Mouse (Mus musculus) layer of hippocampus, adult 9-10 months (tissue): Measurements from ENCODE around the gene Mgat2.

Experiments used
- DNase-seq: peaks from one replicate; pipeline ENCODE4 v3.0.0; 2022; ENCODE audit warnings: low spot score

Mgat2 gene

DNA sequence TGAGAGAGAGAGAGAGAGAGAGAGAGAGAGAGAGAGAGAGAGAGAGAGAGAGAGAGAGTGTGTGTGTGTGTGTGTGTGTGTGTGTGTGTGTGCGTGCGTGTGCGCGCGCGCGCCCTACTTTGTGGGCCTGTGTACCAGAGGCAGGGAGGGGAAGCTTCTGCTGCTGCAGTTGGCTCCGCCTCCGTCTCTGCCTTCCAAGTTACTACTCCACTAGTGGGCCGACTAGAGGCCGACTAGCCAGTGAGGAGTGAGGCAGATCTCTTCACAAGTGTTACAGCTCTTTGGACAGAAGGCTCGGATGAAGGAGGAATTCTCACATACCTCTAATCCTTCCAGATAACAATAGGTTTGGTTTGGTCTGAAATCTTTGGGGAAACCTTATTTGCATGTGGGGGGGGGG lies 4.6 kb upstream of the Mgat2 start:
- no peak for DNase-seq

DNA sequence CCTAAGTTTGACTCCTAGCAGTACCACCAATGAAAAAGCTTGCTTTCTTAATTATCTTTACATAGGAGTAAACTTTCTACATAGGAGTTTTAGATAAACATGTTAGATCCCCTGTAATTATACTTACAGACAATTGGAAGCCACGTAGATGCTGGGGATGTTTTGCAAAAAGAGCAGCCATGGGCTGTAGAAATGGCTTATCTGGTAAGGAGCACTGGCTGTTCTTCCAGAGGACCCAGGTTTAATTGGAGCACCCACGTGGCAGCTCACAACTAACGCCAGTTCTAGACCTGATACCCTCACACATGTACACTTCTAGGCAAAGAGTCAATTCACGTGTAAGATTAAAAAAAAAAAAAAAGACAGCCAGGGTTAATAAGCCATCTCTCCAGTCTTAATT lies 2.2 kb upstream of the Mgat2 start:
- no peak for DNase-seq

DNA sequence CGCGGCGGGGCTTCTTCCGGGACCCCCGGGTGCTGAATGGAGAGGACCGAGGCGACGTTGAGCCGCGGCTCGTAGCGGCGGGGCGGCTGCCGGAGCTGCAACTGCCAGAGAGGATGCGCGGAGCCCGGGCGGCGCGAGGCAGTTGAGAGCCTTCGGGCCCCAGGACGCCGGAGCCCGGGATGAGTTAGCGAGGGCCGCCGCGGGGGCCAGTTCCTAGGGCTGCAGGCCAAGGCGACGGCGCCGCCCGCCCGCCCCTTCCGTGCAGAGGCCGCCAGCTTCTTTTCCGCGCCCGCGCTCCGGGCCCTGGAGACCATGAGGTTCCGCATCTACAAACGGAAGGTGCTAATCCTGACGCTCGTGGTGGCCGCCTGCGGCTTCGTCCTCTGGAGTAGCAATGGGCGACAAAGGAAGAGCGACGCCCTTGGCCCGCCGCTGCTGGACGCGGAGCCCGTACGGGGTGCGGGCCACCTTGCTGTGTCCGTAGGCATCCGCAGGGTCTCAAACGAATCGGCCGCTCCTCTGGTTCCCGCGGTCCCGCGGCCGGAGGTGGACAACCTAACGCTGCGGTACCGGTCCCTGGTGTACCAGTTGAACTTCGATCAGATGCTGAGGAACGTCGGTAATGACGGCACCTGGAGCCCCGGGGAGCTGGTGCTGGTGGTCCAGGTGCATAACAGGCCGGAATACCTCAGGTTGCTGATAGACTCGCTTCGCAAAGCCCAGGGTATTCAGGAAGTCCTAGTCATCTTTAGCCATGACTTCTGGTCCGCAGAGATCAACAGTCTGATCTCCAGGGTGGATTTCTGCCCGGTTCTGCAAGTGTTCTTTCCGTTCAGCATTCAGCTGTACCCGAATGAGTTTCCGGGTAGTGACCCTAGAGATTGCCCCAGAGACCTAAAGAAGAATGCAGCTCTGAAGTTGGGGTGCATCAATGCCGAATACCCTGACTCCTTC lies 662 bp downstream of the Mgat2 start:
- no peak for DNase-seq

DNA sequence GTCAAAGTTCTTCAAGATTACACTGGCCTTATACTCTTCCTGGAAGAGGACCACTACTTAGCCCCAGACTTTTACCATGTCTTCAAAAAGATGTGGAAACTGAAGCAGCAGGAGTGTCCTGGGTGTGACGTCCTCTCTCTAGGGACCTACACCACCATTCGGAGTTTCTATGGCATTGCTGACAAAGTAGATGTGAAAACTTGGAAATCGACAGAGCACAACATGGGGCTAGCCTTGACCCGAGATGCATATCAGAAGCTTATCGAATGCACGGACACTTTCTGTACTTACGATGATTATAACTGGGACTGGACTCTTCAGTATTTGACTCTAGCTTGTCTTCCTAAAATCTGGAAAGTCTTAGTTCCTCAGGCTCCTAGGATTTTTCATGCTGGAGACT lies 1.4 kb downstream of the Mgat2 start:
- no peak for DNase-seq

DNA sequence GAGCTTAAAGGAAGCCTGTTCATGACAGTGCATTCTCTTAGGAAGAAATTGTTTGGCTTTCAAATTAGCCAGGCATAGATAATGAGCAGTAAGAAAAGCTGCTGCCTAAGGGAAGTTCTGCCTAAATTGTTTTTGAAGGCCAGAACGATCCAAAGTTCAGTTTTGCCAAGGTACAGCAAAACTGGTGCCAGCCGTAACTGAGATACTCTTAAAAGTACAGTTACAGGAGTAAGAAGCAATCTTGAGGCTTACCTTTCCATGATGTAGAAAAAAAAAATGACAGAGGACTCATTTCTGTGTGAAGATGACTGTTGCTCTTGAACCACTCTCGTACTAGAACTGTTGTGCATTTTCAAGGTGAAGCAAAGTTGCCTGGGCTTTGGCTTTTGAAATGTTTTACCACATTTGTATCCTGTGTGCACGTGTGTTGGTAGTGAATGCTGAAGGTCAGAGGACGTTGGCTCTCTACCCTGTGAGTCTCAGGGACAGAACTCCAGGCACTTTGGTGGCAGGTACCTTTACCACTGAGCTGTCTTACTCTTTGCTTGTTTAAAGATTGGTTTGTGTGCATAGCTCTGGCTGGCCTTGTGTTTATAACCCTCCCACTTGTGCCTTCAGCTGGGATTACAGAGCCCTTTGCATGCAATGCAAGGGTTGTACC lies 3.0 kb downstream of the Mgat2 start:
- no peak for DNase-seq

DNA sequence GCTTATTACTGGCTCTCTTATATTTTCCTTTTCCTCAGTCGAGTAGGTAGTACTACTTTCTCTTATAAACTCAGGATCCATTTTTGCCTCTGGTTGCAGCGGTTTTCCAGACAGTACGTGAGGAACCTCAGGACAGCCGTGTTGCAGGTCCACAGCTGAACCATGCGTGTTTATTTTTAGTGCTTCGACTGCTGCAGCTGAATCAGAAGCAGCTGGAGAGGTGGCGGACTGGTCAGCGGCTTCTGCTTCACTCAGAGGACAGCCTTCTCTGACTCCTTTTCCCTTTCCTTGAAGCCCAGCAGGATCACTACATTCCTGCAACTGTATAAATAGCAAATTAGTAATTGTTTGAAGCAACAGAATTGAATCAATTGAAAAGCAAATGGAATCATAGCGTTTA lies 6.1 kb downstream of the Mgat2 start:
- DNase-seq = no peak

DNA sequence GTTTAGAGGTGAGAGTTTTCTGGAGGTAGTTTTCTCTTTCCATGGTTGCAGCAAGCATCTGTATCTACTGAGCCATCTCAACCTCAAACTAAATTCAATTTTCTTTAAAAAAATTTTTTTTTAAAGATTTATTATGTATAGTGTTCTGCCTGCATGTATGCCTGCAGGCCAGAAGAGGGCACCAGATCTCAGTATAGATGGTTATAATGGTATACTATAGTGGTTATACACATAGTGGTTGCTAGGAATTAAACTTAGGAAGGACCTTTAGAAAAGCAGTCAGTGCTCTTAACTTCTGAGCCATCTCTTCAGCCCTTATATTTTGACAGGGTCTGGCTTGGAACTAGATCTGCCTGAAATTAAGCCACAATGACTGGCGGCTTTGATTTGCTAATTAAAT lies 6.6 kb downstream of the Mgat2 start:
- DNase-seq = no peak

DNA sequence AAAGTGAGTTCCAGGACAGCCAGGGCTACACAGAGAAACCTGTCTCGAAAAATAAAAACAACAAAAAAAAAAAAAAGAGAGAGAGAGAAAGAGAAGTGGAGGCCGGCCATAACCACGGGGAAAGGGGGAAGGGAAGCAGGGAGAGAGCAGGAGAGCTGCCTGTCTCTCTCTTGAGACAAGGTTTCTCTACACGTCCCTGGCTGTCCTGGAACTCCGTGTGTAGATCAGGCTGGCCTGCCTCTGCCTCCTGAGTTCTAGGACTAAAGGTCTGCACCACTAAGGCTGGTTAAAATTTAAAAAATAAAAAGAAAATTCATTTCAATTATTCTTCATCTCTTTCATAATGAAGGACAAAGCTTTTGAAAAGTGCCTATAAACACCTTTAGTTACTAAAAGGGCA lies 7.4 kb downstream of the Mgat2 start:
- no peak for DNase-seq

DNA sequence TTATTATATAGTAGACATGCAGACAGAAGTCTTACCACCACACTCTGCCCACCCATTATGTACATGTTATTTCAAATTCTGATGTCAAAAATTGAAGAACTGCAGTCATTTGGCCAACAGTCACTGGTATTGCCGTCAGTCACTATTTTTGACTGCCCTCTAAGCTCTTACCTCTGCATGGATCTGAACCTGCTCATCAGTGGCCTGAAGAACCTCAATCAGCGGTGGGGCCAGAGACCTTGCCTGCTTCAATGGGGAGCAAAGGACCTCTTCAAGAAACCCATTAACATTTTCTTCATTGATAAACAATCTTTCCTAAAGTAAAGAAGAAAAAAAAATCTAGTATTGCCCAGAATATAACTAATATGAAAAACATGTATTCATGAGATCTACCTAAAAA lies 8.7 kb downstream of the Mgat2 start:
- DNase-seq = no peak

DNA sequence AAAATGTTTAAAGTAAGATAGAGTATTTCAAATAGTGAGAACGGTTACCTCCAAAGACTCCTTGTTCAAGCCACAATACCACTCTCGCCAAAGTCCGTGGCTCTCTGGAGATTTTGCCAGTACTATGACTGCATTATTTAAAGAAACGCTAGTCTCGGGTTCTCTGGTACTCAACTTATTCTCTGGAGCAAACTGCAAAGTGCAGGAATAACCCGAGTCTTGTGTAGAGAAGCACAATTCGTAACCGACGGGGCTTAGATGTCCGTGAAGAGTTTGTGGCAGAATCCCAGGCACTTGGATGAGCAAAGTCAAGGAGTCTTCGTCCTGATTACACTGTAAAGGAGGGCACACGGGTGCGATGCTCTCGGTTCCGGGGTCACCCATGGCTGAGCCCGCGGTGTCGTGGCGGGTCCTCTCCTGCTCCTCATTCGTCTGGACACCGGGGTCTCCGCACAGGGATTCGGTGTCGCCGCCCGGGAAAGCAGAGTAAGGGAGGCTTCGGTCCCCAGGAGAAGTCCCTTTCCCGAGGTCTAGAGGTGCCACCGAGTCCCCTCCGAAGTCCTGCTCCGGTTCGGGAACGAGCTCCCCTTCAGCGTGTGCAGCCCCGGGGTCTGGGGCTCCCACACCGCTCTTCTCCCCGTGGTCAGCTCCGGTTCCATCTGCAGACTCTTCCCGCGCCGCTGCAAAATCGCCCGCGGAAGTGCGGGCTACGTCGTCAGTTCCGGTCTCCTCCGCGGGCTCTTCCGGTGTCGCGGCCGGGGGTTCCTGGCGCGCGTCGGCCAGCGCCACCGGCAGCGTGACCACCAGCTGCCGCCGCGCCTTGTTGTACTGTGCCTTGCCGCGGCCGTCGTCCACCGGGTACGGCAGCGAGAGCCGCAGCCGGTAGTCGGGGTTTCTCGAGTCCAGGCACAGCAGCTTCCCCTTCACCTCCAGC lies 12.8 kb downstream of the Mgat2 start, which contains the start of gene Gm49383:
Gm49383 (minus strand) TSS at position 661 of the 934 bp plus-strand sequence.
- no peak for DNase-seq

DNA sequence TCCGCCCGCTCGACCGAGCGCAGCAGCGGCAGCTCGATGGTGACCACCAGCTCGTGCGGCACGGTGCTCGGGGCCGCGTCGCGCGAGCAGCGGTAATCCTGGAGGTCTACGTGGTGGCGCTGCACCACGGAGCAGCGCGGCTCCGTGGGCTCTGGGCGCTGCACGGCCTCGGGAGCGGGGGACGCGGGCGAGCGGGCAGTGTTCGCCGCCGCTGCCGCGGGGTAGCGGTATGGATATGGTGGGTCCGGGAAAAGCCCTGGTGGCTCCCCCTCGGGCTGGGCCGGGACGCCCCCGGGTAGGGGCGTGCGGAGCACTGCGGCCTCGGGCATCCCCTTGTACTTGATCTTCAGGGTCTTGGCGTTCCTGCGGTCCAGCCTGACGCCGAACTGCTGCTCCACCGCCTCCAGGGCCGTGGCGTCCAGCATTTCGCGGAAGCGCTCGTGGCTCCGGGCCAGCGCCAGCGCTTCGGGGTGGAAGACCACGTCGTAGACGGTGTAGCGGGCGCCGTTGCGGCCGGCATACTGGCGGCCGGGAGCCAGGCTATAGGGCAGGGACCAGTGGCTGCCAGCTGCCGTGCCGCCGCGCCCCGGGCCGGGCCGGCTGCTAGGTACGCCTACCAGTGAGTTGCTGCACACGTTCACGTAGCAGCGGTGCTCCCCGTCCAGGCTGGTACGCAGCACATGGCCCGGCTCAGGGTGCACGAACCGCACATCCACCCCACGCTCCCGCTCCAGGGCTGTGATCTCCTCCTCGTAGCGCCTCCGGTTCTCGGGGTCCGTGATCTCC lies 13.6 kb downstream of the Mgat2 start:
- no peak for DNase-seq

DNA sequence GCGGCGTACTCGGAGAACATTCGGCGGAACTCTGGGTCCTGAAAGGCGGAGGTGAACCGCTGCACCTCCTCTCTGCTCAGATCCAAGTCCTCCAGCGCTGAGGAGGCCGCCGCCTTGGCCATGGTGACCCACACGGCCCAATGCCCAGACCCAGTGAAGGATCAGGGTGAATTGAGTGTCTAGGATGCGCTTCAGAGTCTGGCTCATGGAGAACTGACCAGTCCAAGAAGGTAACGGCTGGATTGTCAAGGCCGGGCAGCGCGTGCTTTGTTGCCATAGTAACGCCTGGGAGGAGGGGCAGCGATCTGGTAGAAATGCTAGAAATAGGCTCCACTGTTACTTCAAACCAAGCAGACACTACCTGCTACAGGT lies 14.2 kb downstream of the Mgat2 start, which contains the start of gene Dnaaf2:
Dnaaf2 (minus strand) TSS at position 266 of the 372 bp plus-strand sequence.
- peak; percentile 41 for DNase-seq

DNA sequence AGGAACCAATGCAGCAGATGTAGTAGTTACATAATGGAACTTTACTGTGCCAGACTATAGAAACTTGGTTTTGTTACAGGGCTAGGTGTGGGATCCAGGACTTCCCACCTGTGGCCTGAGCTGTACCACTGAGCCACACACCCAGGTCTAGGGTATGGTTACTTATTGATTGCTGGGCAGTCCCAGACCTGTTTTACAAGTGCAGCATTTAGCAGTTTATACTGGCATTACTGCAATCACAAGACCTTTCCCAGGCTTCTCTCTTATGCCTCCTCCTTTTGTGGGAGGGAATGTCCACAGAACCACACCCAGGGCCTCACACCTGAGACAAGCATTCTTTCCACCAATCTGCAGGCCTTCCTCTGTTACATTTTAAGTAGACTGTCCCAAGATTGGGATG lies 15.0 kb downstream of the Mgat2 start:
- DNase-seq = no peak

DNA sequence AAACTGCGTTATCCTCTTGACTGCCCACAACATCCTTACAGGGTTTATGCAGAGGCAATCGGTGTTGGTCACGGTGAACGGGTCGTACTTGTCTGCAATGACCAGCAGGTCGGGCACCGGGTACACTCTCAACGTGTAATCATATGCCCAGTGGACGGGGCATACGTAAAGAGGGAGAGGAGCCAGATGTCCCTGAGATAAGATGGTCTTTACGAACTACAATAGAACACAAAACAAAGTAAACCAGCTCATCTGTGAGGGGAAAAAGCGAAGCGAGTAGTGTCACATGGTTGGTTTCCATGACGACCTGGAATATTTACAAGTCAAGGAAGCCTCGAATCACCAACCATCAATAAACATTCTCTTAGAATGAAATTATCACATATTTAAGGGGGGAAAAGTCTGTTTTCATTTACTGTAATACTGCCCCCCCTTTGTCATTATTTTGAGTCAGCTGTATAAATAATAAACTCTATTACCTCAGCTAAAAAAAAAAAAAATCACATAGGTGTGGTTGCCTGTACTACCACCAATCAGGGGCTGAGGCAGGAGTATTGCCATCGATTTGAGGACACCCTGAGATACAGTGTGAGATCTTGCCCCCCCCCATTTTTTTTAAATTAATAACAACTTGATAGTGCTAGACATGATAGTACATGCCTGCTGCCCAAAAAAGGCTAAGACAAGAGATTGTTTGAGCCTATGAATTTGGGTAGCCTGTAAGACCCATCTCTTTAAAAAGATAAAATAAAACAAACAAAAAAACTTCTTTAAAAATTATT lies 20.3 kb downstream of the Mgat2 start, which contains the start of gene Gm49384:
Gm49384 (minus strand) TSS at position 216 of the 782 bp plus-strand sequence.
- no peak for DNase-seq

DNA sequence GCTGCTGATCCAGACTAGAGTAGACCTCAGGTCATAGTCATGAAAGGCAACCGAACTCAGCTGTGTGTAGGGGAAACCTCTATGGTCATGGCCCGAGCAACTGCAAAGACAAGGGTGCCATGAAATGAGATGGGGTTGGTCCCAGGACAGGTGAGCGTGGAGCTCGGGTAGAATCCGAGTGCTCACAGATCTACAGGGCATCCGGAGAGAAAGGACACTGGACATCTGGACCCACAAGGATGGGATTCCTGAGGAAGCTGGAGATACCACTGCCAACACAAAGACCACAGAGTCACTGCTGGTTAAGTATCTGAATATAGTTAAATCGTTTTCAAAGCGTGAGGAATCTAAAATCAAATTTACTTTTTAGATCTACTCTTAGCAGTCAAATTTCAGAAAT lies 23.4 kb downstream of the Mgat2 start:
- no peak for DNase-seq

DNA sequence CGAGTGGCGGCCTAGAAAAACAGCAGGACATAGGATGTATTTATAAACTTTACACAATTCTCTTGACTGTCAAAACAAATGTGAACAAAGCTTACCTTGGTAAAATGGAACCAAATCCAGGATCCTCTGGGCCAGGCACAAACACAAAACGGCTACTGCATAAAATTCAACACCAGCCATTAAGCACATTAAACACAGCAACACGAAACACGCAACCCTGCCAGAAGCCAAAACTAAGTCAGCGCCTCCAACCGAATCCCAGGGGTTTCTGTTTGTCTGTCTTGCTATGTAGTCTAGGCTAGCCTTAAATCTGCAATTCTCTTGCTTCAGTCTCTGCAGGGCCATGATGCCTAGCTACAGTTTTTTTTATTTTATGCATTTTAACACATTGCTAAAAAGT lies 24.0 kb downstream of the Mgat2 start:
- no peak for DNase-seq

DNA sequence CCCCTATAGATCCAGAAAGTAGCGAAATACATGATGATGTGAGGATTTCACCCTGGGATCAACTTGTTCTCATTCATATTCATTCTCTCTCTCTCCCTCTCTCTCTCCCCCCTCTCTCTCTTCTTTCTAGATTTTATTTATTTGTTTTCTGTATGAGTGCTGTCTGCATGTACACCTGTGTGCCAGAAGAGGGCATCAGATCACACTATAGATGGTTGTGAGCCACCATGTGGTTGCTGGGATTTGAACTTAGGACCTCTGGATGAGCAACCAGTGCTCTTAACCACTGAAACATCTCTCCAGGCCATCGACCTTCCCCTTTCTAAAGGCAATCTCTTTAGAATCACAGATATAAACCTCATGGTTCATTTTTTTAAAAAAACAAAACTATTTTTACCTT lies 24.6 kb downstream of the Mgat2 start:
- no peak for DNase-seq

DNA sequence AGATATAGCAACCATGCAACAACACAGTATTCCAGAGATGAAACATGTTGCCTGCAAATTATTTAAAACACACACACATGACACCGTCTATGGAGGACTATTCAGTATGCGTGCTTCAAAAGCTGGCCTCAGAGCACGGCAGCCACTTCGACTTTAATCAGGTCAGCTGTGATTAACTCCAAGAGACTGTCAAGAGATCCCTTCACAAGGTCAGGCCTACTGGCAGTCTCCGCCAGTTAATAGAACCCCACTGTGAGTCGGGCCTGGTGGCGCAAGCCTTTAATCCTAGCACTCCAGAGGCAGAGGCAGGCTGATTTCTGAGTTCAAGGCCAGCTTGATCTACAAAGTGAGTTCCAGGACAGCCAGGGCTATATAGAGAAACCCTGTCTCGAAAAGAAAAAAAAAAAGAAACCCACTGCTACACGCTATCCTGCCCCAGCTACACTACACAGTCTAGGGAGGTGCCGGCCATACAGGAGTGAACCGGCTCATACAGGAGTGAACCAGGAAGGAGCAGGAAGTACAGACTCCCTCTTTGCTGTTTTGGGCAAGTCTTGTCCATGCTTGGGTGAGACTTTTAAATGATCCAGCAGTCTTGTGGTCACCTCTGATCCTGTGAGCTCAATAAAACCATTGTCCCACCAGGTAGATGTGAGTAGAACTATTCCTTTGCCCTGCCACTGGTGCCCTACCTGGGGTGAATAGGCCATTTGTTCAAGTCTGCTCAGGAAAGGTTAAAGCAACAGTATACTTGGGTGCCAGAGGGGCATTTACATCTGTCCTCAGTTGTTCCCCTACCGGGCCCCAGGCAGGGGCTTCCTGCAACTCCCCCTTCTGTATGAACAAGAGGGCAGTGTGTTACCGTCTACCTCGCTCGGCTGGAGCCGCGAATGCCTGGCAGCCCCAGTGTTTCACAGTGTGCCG lies 26.4 kb downstream of the Mgat2 start:
- no peak for DNase-seq

DNA sequence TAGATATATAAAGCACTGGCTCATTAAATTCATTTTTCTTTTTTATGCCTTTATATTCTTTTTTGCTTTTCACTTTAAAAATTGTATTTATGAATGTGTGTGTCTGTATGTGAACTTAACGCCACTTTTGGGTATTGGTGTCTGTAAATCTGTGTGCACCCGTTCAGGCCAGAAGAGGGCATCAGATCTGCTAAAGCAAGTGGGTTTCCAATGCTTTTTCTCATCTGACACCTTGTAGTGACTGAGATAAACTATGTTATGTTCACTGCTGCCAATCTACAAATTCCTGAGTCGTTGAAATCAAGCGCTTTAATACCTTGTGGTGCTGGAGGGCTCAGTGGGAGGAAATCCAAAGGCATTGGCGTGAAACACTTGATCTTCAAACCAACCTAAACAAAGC lies 27.1 kb downstream of the Mgat2 start:
- no peak for DNase-seq
